Mouse (Mus musculus): Measurements from ENCODE around the gene Ppp1r8. TPM values are rescaled to one million over a fixed set of nuclear protein-coding genes. Genes with fewer than 3 reads are reported as not detected.

Gene Ppp1r8
- polyA plus RNA-seq, 2 experiments = 33.8 to 37.2 TPM

DNA sequence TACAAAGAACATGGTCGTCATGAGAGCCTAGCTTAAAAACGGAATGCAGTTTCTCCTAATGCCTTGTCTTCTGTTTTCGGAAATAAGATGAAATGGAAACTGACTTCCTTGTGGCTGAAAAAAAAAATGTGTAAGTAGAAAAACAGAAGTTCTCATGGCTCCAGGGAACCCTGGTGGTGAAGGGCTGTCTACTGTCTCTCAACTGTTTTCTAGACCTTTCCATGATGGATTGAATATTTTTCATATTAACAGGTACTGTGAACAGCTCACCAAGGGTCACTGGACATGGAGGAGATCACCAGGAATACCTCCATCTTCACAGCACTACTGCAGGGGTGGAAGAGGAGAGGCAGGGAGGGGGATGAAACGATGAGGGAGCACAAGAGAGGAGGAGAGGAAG is 44.9 kb downstream of the Ppp1r8 start:
- no peaks in the 10 kb centered on the region for H3K36me3 ChIP-seq (replicated peaks; ENCODE audit: control insufficient read depth, insufficient read depth, low read depth)
- no peak overlapping the region for H3K9ac ChIP-seq (replicated peaks)
- H3K4me2 ChIP-seq (ENCODE audit: low read depth) = no peak overlapping the region
- H3K4me1 ChIP-seq (replicated peaks; ENCODE audit: control insufficient read depth in 2 of 2, insufficient read depth in 2 of 2, low read length in 1 of 2) = peaks cover 2 to 19% of the 10 kb centered on the region in 2 experiments
- H3K9me3 ChIP-seq (ENCODE audit: control insufficient read depth, low read length) = no peaks in the 10 kb centered on the region
- ATAC-seq (ENCODE audit: insufficient read depth) (no peak), DNase-seq (ENCODE audit: low read depth in 3 of 3, low spot score in 3 of 3) (no peak)
- H3K27me3 ChIP-seq (ENCODE audit: control insufficient read depth, insufficient read depth, low read length) = peaks cover 9% of the 10 kb centered on the region
- TF ChIP-seq CTCF (IDR thresholded peaks at IDR 0.05; ENCODE audit: low read depth) (no peak), EP300 (IDR thresholded peaks at IDR 0.05; ENCODE audit: low read depth) (no peak)
- 25% methylated on average over 4 of the region's 4 CpGs for WGBS (ENCODE audit: insufficient replicate concordance)
- no peak overlapping the region for H3K4me3 ChIP-seq (ENCODE audit: insufficient read depth in 1 of 2, low read depth in 2 of 2, low read length in 2 of 2)
- H3K27ac ChIP-seq = no peak overlapping the region

DNA sequence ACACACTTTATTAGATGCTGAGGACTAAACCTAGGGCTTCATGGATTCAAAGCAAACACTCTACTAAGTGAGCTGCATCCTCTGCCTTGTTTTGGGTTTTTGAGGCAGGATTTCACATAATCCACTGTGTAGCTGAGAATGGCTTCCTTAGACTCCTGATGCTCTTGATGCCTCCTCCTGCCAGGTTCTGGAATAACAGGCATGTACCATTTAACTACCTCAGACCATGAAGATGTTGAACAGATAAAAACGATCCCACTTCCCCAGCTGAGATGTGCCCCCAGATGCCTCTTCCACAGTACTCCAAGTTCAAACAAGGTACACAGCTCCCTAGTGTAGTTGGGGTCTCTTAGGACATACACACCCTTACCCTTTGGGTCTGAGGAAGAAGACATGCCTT is 45.5 kb downstream of the Ppp1r8 start:
- Histone ChIP-seq H3K9me3 (ENCODE audit: control insufficient read depth, low read length) (no peaks in the 10 kb centered on the region), H3K27me3 (ENCODE audit: control insufficient read depth, insufficient read depth, low read length) (peaks cover 9% of the 10 kb centered on the region), H3K4me3 (ENCODE audit: insufficient read depth in 1 of 2, low read depth in 2 of 2, low read length in 2 of 2) (no peak overlapping the region), H3K4me1 (replicated peaks; ENCODE audit: control insufficient read depth in 2 of 2, insufficient read depth in 2 of 2, low read length in 1 of 2) (peaks cover 2 to 15% of the 10 kb centered on the region in 2 experiments), H3K9ac (replicated peaks) (no peak overlapping the region), H3K4me2 (ENCODE audit: low read depth) (no peak overlapping the region), H3K36me3 (replicated peaks; ENCODE audit: control insufficient read depth, insufficient read depth, low read depth) (no peaks in the 10 kb centered on the region), H3K27ac (no peak overlapping the region)
- TF ChIP-seq CTCF (IDR thresholded peaks at IDR 0.05; ENCODE audit: low read depth) (no peak), EP300 (IDR thresholded peaks at IDR 0.05; ENCODE audit: low read depth) (no peak)
- DNase-seq (ENCODE audit: low read depth in 3 of 3, low spot score in 3 of 3) = no peak
- 24% methylated on average over 1 of the region's 1 CpGs for WGBS (ENCODE audit: insufficient replicate concordance)
- no peak for ATAC-seq (ENCODE audit: insufficient read depth)

DNA sequence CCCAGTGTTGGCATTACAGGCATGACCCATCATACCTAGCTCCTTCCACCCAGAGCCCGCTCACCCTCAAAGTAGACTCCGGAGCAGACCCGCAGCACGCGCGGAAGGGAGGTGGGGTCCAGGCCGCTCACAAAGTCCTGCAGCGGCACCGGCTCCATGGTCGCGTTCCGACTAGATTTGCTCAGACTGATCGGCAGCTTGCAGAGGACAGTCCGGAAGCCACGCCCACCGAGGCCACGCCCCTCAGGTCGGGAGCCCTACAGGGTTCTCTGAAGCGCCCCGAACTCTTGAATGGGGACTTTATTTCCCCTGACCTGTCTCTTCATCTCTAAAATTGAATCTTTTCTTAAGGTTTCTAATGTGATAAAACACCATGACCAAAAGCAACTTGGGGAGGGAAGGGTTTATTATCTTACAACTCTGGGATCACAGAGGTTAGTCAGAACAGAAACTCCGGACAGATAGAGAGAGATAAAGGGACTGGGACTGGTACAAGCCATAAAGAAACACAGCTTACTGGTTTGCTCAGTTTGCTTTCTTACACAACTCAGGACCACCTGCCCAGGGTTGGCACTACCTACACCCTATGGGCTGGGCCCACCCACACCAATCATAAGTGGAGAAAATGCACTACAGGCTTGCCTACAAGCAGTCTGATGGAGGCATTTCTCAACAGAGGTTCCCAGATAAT is 46.6 kb downstream of the Ppp1r8 start, which contains the start of gene Themis2:
Themis2 (minus strand) TSS at position 192 of the 691 bp plus-strand sequence.
- Histone ChIP-seq H3K36me3 (replicated peaks; ENCODE audit: control insufficient read depth, insufficient read depth, low read depth) (no peaks in the 10 kb centered on the region), H3K9ac (replicated peaks) (0 out of 2 replicates have a peak within 1 kb of the TSS, but pooled peaks have one; percentile 31), H3K27me3 (ENCODE audit: control insufficient read depth, insufficient read depth, low read length) (peaks cover 9% of the 10 kb centered on the region), H3K4me3 (ENCODE audit: insufficient read depth in 1 of 2, low read depth in 2 of 2, low read length in 2 of 2) (peak within 1 kb of the TSS; percentile 34 to 51), H3K9me3 (ENCODE audit: control insufficient read depth, low read length) (no peaks in the 10 kb centered on the region), H3K4me1 (replicated peaks; ENCODE audit: control insufficient read depth in 2 of 2, insufficient read depth in 2 of 2, low read length in 1 of 2) (peaks cover 2 to 8% of the 10 kb centered on the region in 2 experiments), H3K27ac (no peak within 1 kb of the TSS), H3K4me2 (ENCODE audit: low read depth) (peak within 1 kb of the TSS; percentile 72)
- TF ChIP-seq CTCF (IDR thresholded peaks at IDR 0.05; ENCODE audit: low read depth) = no peak
- TF ChIP-seq EP300 (IDR thresholded peaks at IDR 0.05; ENCODE audit: low read depth) = no peak
- ATAC-seq (ENCODE audit: insufficient read depth) (peak; percentile 71; the same call in 1 of the 2 replicates), DNase-seq (ENCODE audit: low read depth in 3 of 3, low spot score in 3 of 3) (peak; percentile 65 to 69 (median 68))
- WGBS (ENCODE audit: insufficient replicate concordance) = under 1% methylated on average over 21 of the region's 21 CpGs

DNA sequence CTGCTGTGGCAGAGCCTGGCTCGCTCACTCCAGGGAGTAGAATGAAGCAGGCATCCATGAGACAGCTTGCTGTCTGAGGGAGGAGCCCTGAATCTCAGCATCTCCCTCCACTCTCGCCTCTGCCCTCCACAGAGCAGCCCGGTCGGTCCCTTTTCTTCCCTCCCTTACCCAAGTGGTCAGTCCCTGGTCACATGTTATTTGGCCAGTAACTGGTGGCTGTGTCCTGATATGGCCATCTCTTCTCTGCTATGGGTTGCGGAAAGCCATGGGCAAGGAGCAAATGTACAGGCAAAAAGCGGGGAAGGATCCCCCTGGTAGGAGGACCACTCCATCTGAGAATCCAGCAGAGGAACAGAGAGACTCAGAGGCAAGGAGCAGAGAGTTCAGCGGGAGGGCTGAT is 47.8 kb downstream of the Ppp1r8 start:
- no peaks in the 10 kb centered on the region for H3K36me3 ChIP-seq (replicated peaks; ENCODE audit: control insufficient read depth, insufficient read depth, low read depth)
- 58% methylated on average over 7 of the region's 7 CpGs for WGBS (ENCODE audit: insufficient replicate concordance)
- peak overlapping the region; percentile 8 to 34; a peak in 2 of 4 replicates for H3K4me3 ChIP-seq (ENCODE audit: insufficient read depth in 1 of 2, low read depth in 2 of 2, low read length in 2 of 2)
- no peak for ATAC-seq (ENCODE audit: insufficient read depth)
- H3K27ac ChIP-seq = no peak overlapping the region
- no peak for DNase-seq (ENCODE audit: low read depth in 3 of 3, low spot score in 3 of 3)
- H3K4me1 ChIP-seq (replicated peaks; ENCODE audit: control insufficient read depth in 2 of 2, insufficient read depth in 2 of 2, low read length in 1 of 2) = peaks cover 2 to 4% of the 10 kb centered on the region in 2 experiments
- no peaks in the 10 kb centered on the region for H3K9me3 ChIP-seq (ENCODE audit: control insufficient read depth, low read length)
- TF ChIP-seq EP300 (IDR thresholded peaks at IDR 0.05; ENCODE audit: low read depth) (no peak), CTCF (IDR thresholded peaks at IDR 0.05; ENCODE audit: low read depth) (no peak)
- peak overlapping the region; percentile 22; the same call in 1 of the 2 replicates for H3K4me2 ChIP-seq (ENCODE audit: low read depth)
- peaks cover 9% of the 10 kb centered on the region for H3K27me3 ChIP-seq (ENCODE audit: control insufficient read depth, insufficient read depth, low read length)
- no peak overlapping the region for H3K9ac ChIP-seq (replicated peaks)

DNA sequence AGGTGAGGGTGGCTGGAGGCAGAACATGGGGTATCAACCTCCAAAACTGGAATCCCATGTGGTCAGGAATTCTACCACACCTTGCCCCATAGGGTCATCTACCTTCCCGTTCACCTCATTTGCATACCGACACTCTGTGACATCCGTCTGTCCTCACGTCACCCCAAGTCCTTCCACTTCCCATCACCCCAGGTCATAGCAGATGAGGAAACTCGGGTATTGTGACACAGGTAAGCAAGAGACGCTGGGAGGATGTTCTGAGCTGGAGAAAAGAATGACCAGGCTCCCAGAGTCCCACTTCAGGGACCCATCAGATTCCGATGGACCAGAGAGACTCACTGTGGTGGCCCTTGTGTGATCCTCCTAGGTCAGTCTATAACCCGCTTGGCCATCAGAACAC is 48.2 kb downstream of the Ppp1r8 start:
- no peak overlapping the region for H3K27ac ChIP-seq
- no peak for ATAC-seq (ENCODE audit: insufficient read depth)
- H3K4me2 ChIP-seq (ENCODE audit: low read depth) = no peak overlapping the region
- no peaks in the 10 kb centered on the region for H3K9me3 ChIP-seq (ENCODE audit: control insufficient read depth, low read length)
- H3K27me3 ChIP-seq (ENCODE audit: control insufficient read depth, insufficient read depth, low read length) = peaks cover 9% of the 10 kb centered on the region
- DNase-seq (ENCODE audit: low read depth in 3 of 3, low spot score in 3 of 3) = no peak
- peaks cover 2 to 4% of the 10 kb centered on the region in 2 experiments for H3K4me1 ChIP-seq (replicated peaks; ENCODE audit: control insufficient read depth in 2 of 2, insufficient read depth in 2 of 2, low read length in 1 of 2)
- TF ChIP-seq CTCF (IDR thresholded peaks at IDR 0.05; ENCODE audit: low read depth) = no peak
- TF ChIP-seq EP300 (IDR thresholded peaks at IDR 0.05; ENCODE audit: low read depth) = no peak
- no peak overlapping the region for H3K9ac ChIP-seq (replicated peaks)
- no peaks in the 10 kb centered on the region for H3K36me3 ChIP-seq (replicated peaks; ENCODE audit: control insufficient read depth, insufficient read depth, low read depth)
- H3K4me3 ChIP-seq (ENCODE audit: insufficient read depth in 1 of 2, low read depth in 2 of 2, low read length in 2 of 2) = peak overlapping the region; percentile 8 to 34; a peak in 1 of 4 replicates
- WGBS (ENCODE audit: insufficient replicate concordance) = 51% methylated on average over 8 of the region's 8 CpGs
